Mouse (Mus musculus) olfactory bulb, adult 2 months (tissue): ENCODE data around the gene Eif2b4.

ENCODE experiments used
- CTCF ChIP-seq: fragments of 200-500 bp; IDR thresholded peaks from 2 replicates; pipeline ENCODE4 v1.5.1; 2012; ENCODE audit warnings: low read depth, mild to moderate bottlenecking, low read length, moderate library complexity; ENCODE audit not compliant: insufficient read depth
- POLR2A ChIP-seq: fragments of 200-500 bp; IDR thresholded peaks from 2 replicates; pipeline ENCODE4 v1.6.1; 2012; ENCODE audit warnings: mild to moderate bottlenecking, low read depth, low read length, moderate library complexity; ENCODE audit not compliant: insufficient read depth

DNA sequence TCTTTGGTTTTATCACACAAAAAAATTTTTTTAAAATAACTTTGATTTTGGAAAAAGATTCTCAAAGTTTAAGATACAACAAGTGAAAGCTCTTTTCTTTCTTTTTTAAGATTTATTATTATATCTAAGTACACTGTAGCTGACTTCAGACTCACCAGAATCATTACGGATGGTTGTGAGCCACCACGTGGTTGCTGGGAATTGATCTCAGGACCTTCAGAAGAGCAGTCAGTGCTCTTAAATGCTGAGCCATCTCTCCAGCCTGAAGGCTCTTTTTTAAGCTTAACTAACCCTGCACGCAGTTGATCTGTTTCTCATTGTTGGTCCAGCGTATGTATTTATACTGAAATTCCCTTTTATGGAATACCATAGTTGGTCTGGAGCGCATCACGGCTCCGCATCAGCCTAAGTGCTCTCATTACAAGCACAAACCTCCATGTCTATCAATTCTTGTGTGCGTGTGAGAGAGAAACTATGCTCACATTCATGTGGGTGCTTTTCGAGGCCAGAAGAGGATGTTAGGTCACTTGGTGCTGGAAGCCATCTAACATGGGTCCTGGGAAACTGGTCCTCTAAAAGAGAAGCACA is 12.0 kb downstream of the Eif2b4 start:
- no peak for TF ChIP-seq CTCF
- no peak for TF ChIP-seq POLR2A
